Mouse (Mus musculus): ENCODE measurements at regions not wholly inside any gene's neighbourhood (a gene's known extent, or its start where the extent isn't known, plus 50 kb on each side); places are given as distances from the start of the nearest gene placed in this dataset.

- Histone ChIP-seq H3K4me1 (ENCODE audit: insufficient read depth) (no peaks in the 10 kb centered on the region), H3K4me3 (ENCODE audit: low read depth, low read length) (no peak overlapping the region), H3K9me3 (ENCODE audit: low read depth, low read length) (no peaks in the 10 kb centered on the region), H3K9ac (no peak overlapping the region), H3K36me3 (ENCODE audit: insufficient read depth) (no peaks in the 10 kb centered on the region), H3K4me2 (no peak overlapping the region), H3K27ac (ENCODE audit: low read depth) (no peak overlapping the region), H3K27me3 (ENCODE audit: insufficient read depth, low read length) (no peaks in the 10 kb centered on the region)
- ATAC-seq (ENCODE audit: insufficient read depth) (peak; percentile 73), DNase-seq (peak; percentile 98)
- WGBS: 5% methylated on average over 7 of the region's 7 CpGs
- peak; percentile 86 for TF ChIP-seq CTCF (IDR thresholded peaks at IDR 0.05; ENCODE audit: low read depth)
These were observed 313.6 kb upstream of the Btbd3 start for GRCm38 (mm10) chr2:137942753-137943152.

DNA sequence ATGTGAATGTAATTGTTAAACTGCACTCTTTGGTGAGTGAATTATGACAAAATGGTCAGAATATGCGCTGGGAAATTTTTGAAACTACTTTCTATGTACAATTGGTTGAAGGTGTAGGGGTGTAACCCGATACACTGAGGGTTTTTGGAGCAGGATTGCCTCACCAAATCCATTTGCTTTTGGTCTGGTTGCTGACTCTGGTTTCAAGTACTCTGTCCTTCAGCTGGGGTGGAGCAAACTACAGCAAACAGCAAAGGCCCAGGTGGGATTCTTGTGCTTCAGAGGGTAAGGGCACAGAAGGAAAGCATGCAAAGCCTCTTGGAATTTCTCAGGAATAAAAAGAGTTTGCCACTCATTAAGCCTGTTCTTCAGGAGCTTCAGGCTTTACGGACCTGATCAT is 316.8 kb upstream of the Btbd3 start:
- DNase-seq (peak; percentile 35), ATAC-seq (ENCODE audit: insufficient read depth) (peak; percentile 57; the same call in 1 of the 2 replicates)
- H3K4me3 ChIP-seq (ENCODE audit: low read depth, low read length): no peak overlapping the region
- no peaks in the 10 kb centered on the region for H3K9me3 ChIP-seq (ENCODE audit: low read depth, low read length)
- no peaks in the 10 kb centered on the region for H3K36me3 ChIP-seq (ENCODE audit: insufficient read depth)
- 53% methylated on average over 3 of the region's 3 CpGs for WGBS
- no peak overlapping the region for H3K4me2 ChIP-seq
- TF ChIP-seq CTCF (IDR thresholded peaks at IDR 0.05; ENCODE audit: low read depth): no peak
- no peaks in the 10 kb centered on the region for H3K27me3 ChIP-seq (ENCODE audit: insufficient read depth, low read length)
- no peak overlapping the region for H3K27ac ChIP-seq (ENCODE audit: low read depth)
- H3K4me1 ChIP-seq (ENCODE audit: insufficient read depth): no peaks in the 10 kb centered on the region
- H3K9ac ChIP-seq: no peak overlapping the region

- WGBS: 46% methylated on average over 7 of the region's 7 CpGs
- Histone ChIP-seq H3K4me2 (no peak overlapping the region), H3K9ac (no peak overlapping the region), H3K4me1 (ENCODE audit: insufficient read depth) (no peaks in the 10 kb centered on the region), H3K27me3 (ENCODE audit: insufficient read depth, low read length) (no peaks in the 10 kb centered on the region), H3K9me3 (ENCODE audit: low read depth, low read length) (no peaks in the 10 kb centered on the region), H3K4me3 (ENCODE audit: low read depth, low read length) (no peak overlapping the region), H3K36me3 (ENCODE audit: insufficient read depth) (no peaks in the 10 kb centered on the region), H3K27ac (ENCODE audit: low read depth) (no peak overlapping the region)
- ATAC-seq (ENCODE audit: insufficient read depth) (no peak), DNase-seq (no peak)
- no peak for TF ChIP-seq CTCF (IDR thresholded peaks at IDR 0.05; ENCODE audit: low read depth)
These were observed 317.4 kb upstream of the Btbd3 start for GRCm38 (mm10) chr2:137938831-137939480.

DNA sequence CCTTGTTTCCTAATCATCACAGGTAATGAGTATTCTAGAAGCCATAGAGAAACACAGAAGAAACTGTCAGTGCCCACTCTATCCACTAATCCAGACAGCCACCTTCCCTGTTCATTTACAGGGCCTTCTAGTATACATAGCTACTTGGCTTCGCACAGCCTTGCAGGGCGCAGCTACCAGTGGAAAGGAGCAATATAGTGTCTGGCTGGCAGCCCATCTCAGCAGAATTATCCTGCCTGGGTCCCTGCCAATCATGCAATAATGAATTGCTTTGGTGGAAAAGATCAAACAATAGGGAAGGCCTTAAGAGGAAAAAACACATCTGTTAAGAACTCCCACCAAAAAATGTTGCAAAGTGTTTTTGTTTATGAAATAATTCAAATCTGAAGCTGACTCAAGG is 319.8 kb upstream of the Btbd3 start:
- Histone ChIP-seq H3K4me2 (no peak overlapping the region), H3K4me1 (ENCODE audit: insufficient read depth) (no peaks in the 10 kb centered on the region), H3K27me3 (ENCODE audit: insufficient read depth, low read length) (no peaks in the 10 kb centered on the region), H3K9ac (no peak overlapping the region), H3K27ac (ENCODE audit: low read depth) (no peak overlapping the region), H3K4me3 (ENCODE audit: low read depth, low read length) (no peak overlapping the region), H3K9me3 (ENCODE audit: low read depth, low read length) (no peaks in the 10 kb centered on the region), H3K36me3 (ENCODE audit: insufficient read depth) (no peaks in the 10 kb centered on the region)
- ATAC-seq (ENCODE audit: insufficient read depth): 0 out of 2 replicates have a peak, but pooled peaks have one; percentile 51
- 60% methylated on average over 2 of the region's 2 CpGs for WGBS
- TF ChIP-seq CTCF (IDR thresholded peaks at IDR 0.05; ENCODE audit: low read depth): no peak
- peak; percentile 73 for DNase-seq

GRCm38 (mm10) chr2:137932931-137933330 is 323.4 kb upstream of the Btbd3 start:
- DNase-seq: no peak
- no peak for ATAC-seq (ENCODE audit: insufficient read depth)
- H3K27ac ChIP-seq (ENCODE audit: low read depth): no peak overlapping the region
- no peaks in the 10 kb centered on the region for H3K9me3 ChIP-seq (ENCODE audit: low read depth, low read length)
- H3K9ac ChIP-seq: no peak overlapping the region
- H3K4me1 ChIP-seq (ENCODE audit: insufficient read depth): no peaks in the 10 kb centered on the region
- H3K4me2 ChIP-seq: no peak overlapping the region
- TF ChIP-seq CTCF (IDR thresholded peaks at IDR 0.05; ENCODE audit: low read depth): no peak
- no peaks in the 10 kb centered on the region for H3K36me3 ChIP-seq (ENCODE audit: insufficient read depth)
- H3K27me3 ChIP-seq (ENCODE audit: insufficient read depth, low read length): no peaks in the 10 kb centered on the region
- 92% methylated on average over 2 of the region's 2 CpGs for whole genome bisulfite sequencing
- no peak overlapping the region for H3K4me3 ChIP-seq (ENCODE audit: low read depth, low read length)

GRCm38 (mm10) chr2:137932488-137932887 is 323.9 kb upstream of the Btbd3 start:
- no peak overlapping the region for H3K4me2 ChIP-seq
- H3K27ac ChIP-seq (ENCODE audit: low read depth): no peak overlapping the region
- no peak overlapping the region for H3K9ac ChIP-seq
- H3K4me1 ChIP-seq (ENCODE audit: insufficient read depth): no peaks in the 10 kb centered on the region
- ATAC-seq (ENCODE audit: insufficient read depth) (no peak), DNase-seq (peak; percentile 24)
- H3K36me3 ChIP-seq (ENCODE audit: insufficient read depth): no peaks in the 10 kb centered on the region
- 66% methylated on average over 4 of the region's 4 CpGs for WGBS
- H3K9me3 ChIP-seq (ENCODE audit: low read depth, low read length): no peaks in the 10 kb centered on the region
- no peak for TF ChIP-seq CTCF (IDR thresholded peaks at IDR 0.05; ENCODE audit: low read depth)
- no peaks in the 10 kb centered on the region for H3K27me3 ChIP-seq (ENCODE audit: insufficient read depth, low read length)
- no peak overlapping the region for H3K4me3 ChIP-seq (ENCODE audit: low read depth, low read length)

DNA sequence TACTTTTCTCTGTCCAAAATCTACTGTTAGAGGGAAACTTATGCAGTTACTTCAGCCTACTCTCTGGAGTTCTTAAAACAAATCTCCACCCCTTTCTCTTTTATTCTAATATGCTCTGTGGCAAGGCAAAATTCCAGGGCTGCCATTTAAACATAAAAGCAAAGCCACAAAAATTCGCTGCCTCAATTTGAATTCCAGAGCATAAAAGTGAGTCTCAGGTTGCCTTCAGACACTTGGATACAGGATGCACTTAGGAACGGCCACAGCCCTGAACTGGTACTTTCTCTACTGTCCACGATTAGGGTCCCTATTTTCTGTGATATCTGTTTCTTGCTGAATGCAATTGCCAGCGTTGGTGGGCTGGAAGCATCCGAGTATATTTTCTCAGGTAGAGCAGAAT is 330.9 kb upstream of the Btbd3 start:
- H3K9me3 ChIP-seq (ENCODE audit: low read depth, low read length): no peaks in the 10 kb centered on the region
- ATAC-seq (ENCODE audit: insufficient read depth): no peak; the same call in 1 of the 2 replicates
- no peak for TF ChIP-seq CTCF (IDR thresholded peaks at IDR 0.05; ENCODE audit: low read depth)
- 59% methylated on average over 5 of the region's 5 CpGs for WGBS
- H3K9ac ChIP-seq: no peak overlapping the region
- H3K4me3 ChIP-seq (ENCODE audit: low read depth, low read length): no peak overlapping the region
- H3K36me3 ChIP-seq (ENCODE audit: insufficient read depth): no peaks in the 10 kb centered on the region
- no peak overlapping the region for H3K27ac ChIP-seq (ENCODE audit: low read depth)
- H3K27me3 ChIP-seq (ENCODE audit: insufficient read depth, low read length): no peaks in the 10 kb centered on the region
- no peaks in the 10 kb centered on the region for H3K4me1 ChIP-seq (ENCODE audit: insufficient read depth)
- no peak overlapping the region for H3K4me2 ChIP-seq
- peak; percentile 51 for DNase-seq

Measured in lung, embryonic 14.5 days (tissue).